Mouse (Mus musculus): ENCODE results near the gene Gm3476.
"Not testable (repeated sequence)": the region's sequence is repeated elsewhere in the genome, so short reads cannot be mapped to it uniquely, and the experiment has no call there.

Gm3476 gene

GRCm38 (mm10) chr14:6125707-6126106, at the start of gene Gm3476:
TSS of gene Gm3476 (minus strand) at chr14:6125807.
- not testable (repeated sequence) for DNase-seq (ENCODE audit: extremely low read depth, low read depth)

- not testable (repeated sequence) for DNase-seq (ENCODE audit: extremely low read depth, low read depth)
Observed at GRCm38 (mm10) chr14:6163538-6163937, 37.9 kb upstream of the Gm3476 start.

- DNase-seq (ENCODE audit: extremely low read depth, low read depth), result not testable (repeated sequence)
Observed at GRCm38 (mm10) chr14:6161085-6161484, 35.5 kb upstream of the Gm3476 start.

- not testable (repeated sequence) for DNase-seq (ENCODE audit: extremely low read depth, low read depth)
Observed at GRCm38 (mm10) chr14:6108272-6108925, 17.2 kb downstream of the Gm3476 start, which contains the start of gene Gm3468. TSS of gene Gm3468 (minus strand) at chr14:6108665.

- DNase-seq (ENCODE audit: extremely low read depth, low read depth), result not testable (repeated sequence)
Observed at GRCm38 (mm10) chr14:6107500-6107899, 18.1 kb downstream of the Gm3476 start.

GRCm38 (mm10) chr14:6093842-6094241, 31.8 kb downstream of the Gm3476 start, which contains the start of gene Gm8206:
TSS of gene Gm8206 (minus strand) at chr14:6093942.
- not testable (repeated sequence) for DNase-seq (ENCODE audit: extremely low read depth, low read depth)

- DNase-seq (ENCODE audit: extremely low read depth, low read depth), result not testable (repeated sequence)
Observed at GRCm38 (mm10) chr14:6058167-6058566, 67.4 kb downstream of the Gm3476 start, which contains the start of gene Gm6337. TSS of gene Gm6337 (minus strand) at chr14:6058267.

Data from MEL-GATA-1-ER (cell line).